ENCODE assay signal across 7 mouse cellular contexts in genomic region chr16:49792446-49792878, GRCm38 (mm10). TPM values are rescaled to one million over a fixed set of nuclear protein-coding genes. Genes with fewer than 3 reads are reported as not detected.
A peak's percentile ranks its signal among the peaks of the same experiment; 100 is the strongest.
DNase-seq lines count a peak whose midpoint lies in the region; ATAC-seq lines count a peak whose summit lies in the region.

No protein-coding gene starts in this region.

- H3K9me3 ChIP-seq in heart, embryonic 14.5 days (ENCODE audit: control insufficient read depth, low read length): no peaks in the 10 kb centered on the region
- H3K9me3 ChIP-seq in liver, embryonic 15.5 days (replicated peaks): no peaks in the 10 kb centered on the region

- H3K27ac ChIP-seq in heart, embryonic 14.5 days (replicated peaks in 1 of 2; ENCODE audit: control insufficient read depth in 1 of 2, insufficient read depth in 1 of 2, low read depth in 2 of 2, low read length in 2 of 2): peak overlapping the region; percentile 77 to 80
- H3K27ac ChIP-seq in liver, embryonic 15.5 days (replicated peaks): peak overlapping the region; percentile 79

- ATAC-seq in heart, embryonic 14.5 days (ENCODE audit: insufficient number of reproducible peaks, insufficient read depth, low FRiP score, low read depth): peak; percentile 64; the same call in 1 of the 2 replicates
- ATAC-seq in liver, embryonic 15.5 days (ENCODE audit: insufficient read depth): peak; percentile 32; the same call in 1 of the 2 replicates

- H3K27me3 ChIP-seq in heart, embryonic 14.5 days (ENCODE audit: control insufficient read depth, insufficient read depth, low read length): no peaks in the 10 kb centered on the region
- no peaks in the 10 kb centered on the region for H3K27me3 ChIP-seq in liver, embryonic 15.5 days

- peaks cover 4 to 15% of the 10 kb centered on the region in 2 experiments for H3K4me1 ChIP-seq in heart, embryonic 14.5 days (ENCODE audit: control insufficient read depth in 2 of 2, insufficient read depth in 2 of 2, low read length in 2 of 2)
- H3K4me1 ChIP-seq in liver, embryonic 15.5 days (replicated peaks): peaks cover 73% of the 10 kb centered on the region

- H3K9ac ChIP-seq in heart, embryonic 14.5 days (ENCODE audit: low read length): peak overlapping the region; percentile 9; the same call in 1 of the 2 replicates
- H3K9ac ChIP-seq in liver, embryonic 15.5 days: peak overlapping the region; percentile 28; the same call in 1 of the 2 replicates

- peak overlapping the region; percentile 12 to 16; a peak in 3 of 4 replicates for H3K4me3 ChIP-seq in heart, embryonic 14.5 days (ENCODE audit: control insufficient read depth in 1 of 2, insufficient read depth in 1 of 2, low read depth in 1 of 2, low read length in 2 of 2)
- no peak overlapping the region for H3K4me3 ChIP-seq in liver, embryonic 15.5 days (replicated peaks)

- peak; percentile 45 for DNase-seq in thymus, postnatal 14 days
- DNase-seq in thymus, postnatal 25 days: no peak
- no peak for DNase-seq in adipocyte (ENCODE audit: low spot score)
- no peak for DNase-seq in spleen, postnatal 36 days (ENCODE audit: low spot score in 2 of 2)
- no peak for DNase-seq in cerebellum, adult 9-10 months

- H3K4me2 ChIP-seq in heart, embryonic 14.5 days (ENCODE audit: low read length): peak overlapping the region; percentile 58
- H3K4me2 ChIP-seq in liver, embryonic 15.5 days: peak overlapping the region; percentile 21; the same call in 1 of the 2 replicates

- no peaks in the 10 kb centered on the region for H3K36me3 ChIP-seq in heart, embryonic 14.5 days (ENCODE audit: control insufficient read depth, insufficient read depth, low read length)
- no peaks in the 10 kb centered on the region for H3K36me3 ChIP-seq in liver, embryonic 15.5 days (replicated peaks)

- 11% methylated on average over 9 of the region's 9 CpGs for WGBS in heart, embryonic 14.5 days
- 41% methylated on average over 9 of the region's 9 CpGs for WGBS in liver, embryonic 15.5 days (ENCODE audit: insufficient replicate concordance)

RNA-seq across cellular contexts. Expression of gene Cd47, which starts 7.9 kb away (rescaled TPM):
- 66.0 and 68.4 TPM in 2 replicates for polyA plus RNA-seq in heart, embryonic 14.5 days (2014; fragmentation: Nextera tagmentation; extraction: Ambion mirVana)
- polyA plus RNA-seq in liver, embryonic 15.5 days (2015; fragmentation: Nextera tagmentation; extraction: Ambion mirVana): 266 and 301 TPM in 2 replicates
